24 mouse cellular contexts compared by ENCODE assay signal in the genomic region with DNA sequence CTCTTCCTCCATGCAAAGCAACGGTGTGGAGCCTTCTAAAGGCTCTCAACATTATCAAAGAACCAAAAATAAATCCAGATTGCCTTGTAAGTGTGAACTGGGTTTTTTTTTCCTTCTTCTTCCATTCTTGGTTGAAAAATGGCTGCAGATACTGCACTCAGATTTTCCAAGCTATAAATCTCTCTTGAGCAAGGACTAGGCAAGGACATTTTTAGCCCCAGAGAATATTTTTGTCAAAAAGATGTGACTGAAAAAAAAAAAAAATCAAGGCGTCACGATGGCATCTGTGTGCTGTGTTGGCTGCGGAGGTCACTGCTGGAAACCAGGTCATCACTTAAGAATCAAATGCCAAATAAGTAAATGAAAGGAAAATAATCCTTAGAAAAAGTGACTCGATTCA.
DNase-seq lines count a peak whose midpoint lies in the region; ATAC-seq and TF ChIP-seq lines count a peak whose summit lies in the region.
"Had no signal": no experiment of that assay in that cellular context is flagged by ENCODE, and none has a peak within 500 bp of the region (broad histone marks: within the 10 kb centered on the region; RNA-seq: fewer than 3 reads in every experiment).

No protein-coding gene starts in this region.

- H3K36me3 ChIP-seq in midbrain, embryonic 11.5 days (ENCODE audit: control insufficient read depth, insufficient read depth, low read length), result no peaks in the 10 kb centered on the region
- H3K36me3 ChIP-seq in midbrain, postnatal 0 days (ENCODE audit: insufficient read depth, low read length), result no peaks in the 10 kb centered on the region
- H3K36me3 ChIP-seq: embryonic facial prominence, embryonic 10.5 days; embryonic facial prominence, embryonic 12.5 days; forebrain, embryonic 15.5 days; G1E had no signal

- H3K4me2 ChIP-seq in midbrain, embryonic 11.5 days, result no peak overlapping the region
- H3K4me2 ChIP-seq in midbrain, postnatal 0 days (ENCODE audit: low read depth, low read length, poor library complexity, severe bottlenecking), result no peak overlapping the region
- H3K4me2 ChIP-seq: embryonic facial prominence, embryonic 12.5 days; forebrain, embryonic 13.5 days; forebrain, embryonic 15.5 days had no signal

- no peak overlapping the region for H3K9ac ChIP-seq in midbrain, embryonic 11.5 days (ENCODE audit: low read length)
- H3K9ac ChIP-seq in midbrain, postnatal 0 days (replicated peaks; ENCODE audit: low read length, poor library complexity, severe bottlenecking), result no peak overlapping the region
- H3K9ac ChIP-seq: embryonic facial prominence, embryonic 12.5 days; forebrain, embryonic 13.5 days; forebrain, embryonic 15.5 days; forebrain, postnatal 0 days had no signal

- ATAC-seq in midbrain, embryonic 11.5 days (ENCODE audit: low FRiP score), result no peak
- no peak for ATAC-seq in midbrain, postnatal 0 days (ENCODE audit: low FRiP score)
- ATAC-seq: activated CD4-positive, CD25-positive, alpha-beta regulatory T cell, adult 4 months; CD4-positive, CD25-positive, alpha-beta regulatory T cell, adult 4 months; forebrain, embryonic 13.5 days; forebrain, embryonic 15.5 days; forebrain, postnatal 0 days; Patski had no signal

- H3K9me3 ChIP-seq in midbrain, embryonic 11.5 days (ENCODE audit: control insufficient read depth, low read length), result no peaks in the 10 kb centered on the region
- H3K9me3 ChIP-seq in midbrain, postnatal 0 days (ENCODE audit: low read length), result no peaks in the 10 kb centered on the region
- H3K9me3 ChIP-seq: embryonic facial prominence, embryonic 10.5 days; embryonic facial prominence, embryonic 12.5 days; forebrain, embryonic 13.5 days; forebrain, embryonic 15.5 days had no signal

- 81% methylated on average over 5 of the region's 5 CpGs for WGBS in midbrain, embryonic 11.5 days
- WGBS in midbrain, postnatal 0 days, result 85% methylated on average over 5 of the region's 5 CpGs

- H3K27ac ChIP-seq in midbrain, embryonic 11.5 days (ENCODE audit: low read depth, low read length), result no peak overlapping the region
- H3K27ac ChIP-seq in midbrain, postnatal 0 days (ENCODE audit: low read depth, low read length), result no peak overlapping the region
- H3K27ac ChIP-seq: embryonic facial prominence, embryonic 10.5 days; embryonic facial prominence, embryonic 12.5 days; forebrain, embryonic 13.5 days; forebrain, embryonic 15.5 days had no signal

- peak; percentile 51 for DNase-seq in adrenal gland, adult 2 months
- no peak for DNase-seq in adrenal gland, adult 18-20 months (ENCODE audit: low spot score in 2 of 2)
- DNase-seq in adrenal gland, postnatal 36 days, result peak; percentile 15 to 19
- DNase-seq in adrenal gland, postnatal 14 days, result no peak
- DNase-seq in heart, adult 11 months, result peak; percentile 21
- DNase-seq in heart, adult 18-20 months, result no peak
- DNase-seq in midbrain, embryonic 11.5 days (ENCODE audit: low spot score, missing footprints), result peak; percentile 4
- no peak for DNase-seq in midbrain, postnatal 0 days (ENCODE audit: low spot score)
- DNase-seq: adrenal gland, postnatal 25 days; B cell, adult 2 months; cerebellum, adult 11-12 months; cerebellum, adult 2 months; cerebellum, adult 9-10 months; cerebellum, postnatal 10 days; cerebellum, postnatal 25 days; forebrain, postnatal 0 days had no signal

- H3K27me3 ChIP-seq in midbrain, embryonic 11.5 days (ENCODE audit: control insufficient read depth, insufficient read depth, low read length), result no peaks in the 10 kb centered on the region
- no peaks in the 10 kb centered on the region for H3K27me3 ChIP-seq in midbrain, postnatal 0 days (ENCODE audit: insufficient read depth, low read length)
- H3K27me3 ChIP-seq: embryonic facial prominence, embryonic 12.5 days; forebrain, embryonic 15.5 days; Patski had no signal

- peaks cover 5% of the 10 kb centered on the region; the same call in 1 of the 2 replicates for H3K4me1 ChIP-seq in midbrain, embryonic 11.5 days (ENCODE audit: control insufficient read depth, insufficient read depth, low read length)
- no peaks in the 10 kb centered on the region for H3K4me1 ChIP-seq in midbrain, postnatal 0 days (ENCODE audit: insufficient read depth, low read length)

- no peak for TF ChIP-seq CTCF in midbrain, postnatal 0 days (IDR thresholded peaks at IDR 0.05)

- H3K4me3 ChIP-seq in midbrain, embryonic 11.5 days (ENCODE audit: low read depth, low read length), result no peak overlapping the region
- no peak overlapping the region for H3K4me3 ChIP-seq in midbrain, postnatal 0 days (ENCODE audit: low read depth, low read length)
- H3K4me3 ChIP-seq: embryonic facial prominence, embryonic 10.5 days; embryonic facial prominence, embryonic 12.5 days; forebrain, embryonic 13.5 days; forebrain, embryonic 15.5 days had no signal

Comparison
In these comparisons a context has a peak if more than half of its experiments do, and no peak if none do; other contexts are left out.
1. DNase-seq: peak in adrenal gland, adult 2 months (single experiment), adrenal gland, postnatal 36 days (2 of 2), heart, adult 11 months (single experiment) and midbrain, embryonic 11.5 days (single experiment); none in adrenal gland, adult 18-20 months (0 of 2), adrenal gland, postnatal 14 days (single experiment), heart, adult 18-20 months (0 of 2) and midbrain, postnatal 0 days (single experiment).